Mouse (Mus musculus) cerebellum, adult 11 months (tissue): ENCODE measurements around the gene Gm21149.
"Not testable (repeated sequence)": the region's sequence is repeated elsewhere in the genome, so short reads cannot be mapped to it uniquely, and the experiment has no call there.

Experiments used
- DNase-seq: peaks from one replicate; pipeline ENCODE4 v3.0.0; 2022

Gm21149 gene

DNA sequence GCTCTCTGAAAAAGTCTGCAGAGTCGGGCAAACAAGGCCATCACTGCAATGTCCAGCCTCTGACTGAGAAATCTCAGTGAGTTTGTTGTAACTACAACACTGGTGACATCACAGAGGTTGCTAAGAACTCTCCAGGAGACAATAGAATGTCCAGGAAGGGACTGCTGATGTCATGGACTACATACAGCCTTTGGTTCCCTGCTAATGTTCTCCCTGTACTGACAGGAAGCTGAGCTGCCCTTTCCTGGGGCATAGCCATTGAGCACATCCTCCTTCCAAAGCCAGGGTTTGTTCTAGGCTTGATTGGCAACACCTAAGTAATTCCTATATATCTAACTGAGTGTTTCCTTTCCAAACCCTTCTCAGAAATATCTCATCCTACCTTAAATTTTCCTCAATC is at the start of gene Gm21149:
Gene Gm21149 (minus strand): TSS at position 101 of the 400 bp plus-strand sequence.
- DNase-seq = not testable (repeated sequence)

DNA sequence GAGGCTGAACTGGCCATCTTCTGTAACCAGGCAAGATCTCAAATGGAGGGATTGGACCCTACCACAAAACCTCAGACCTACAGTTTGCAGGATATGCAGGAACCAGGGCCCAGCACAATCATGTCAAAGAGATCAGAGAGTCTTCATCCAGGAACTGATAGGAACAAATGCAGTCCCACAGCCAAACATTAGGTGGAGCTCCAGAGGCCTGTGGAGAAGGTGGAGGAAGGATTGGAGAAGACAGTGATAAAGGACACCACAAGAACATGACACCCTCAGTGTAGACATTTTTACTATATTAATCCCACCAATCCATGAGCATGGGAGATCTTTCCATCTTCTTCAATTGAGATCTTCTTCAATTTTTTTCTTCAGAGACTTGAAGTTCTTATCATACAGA is 46.1 kb upstream of the Gm21149 start:
- DNase-seq = not testable (repeated sequence)

DNA sequence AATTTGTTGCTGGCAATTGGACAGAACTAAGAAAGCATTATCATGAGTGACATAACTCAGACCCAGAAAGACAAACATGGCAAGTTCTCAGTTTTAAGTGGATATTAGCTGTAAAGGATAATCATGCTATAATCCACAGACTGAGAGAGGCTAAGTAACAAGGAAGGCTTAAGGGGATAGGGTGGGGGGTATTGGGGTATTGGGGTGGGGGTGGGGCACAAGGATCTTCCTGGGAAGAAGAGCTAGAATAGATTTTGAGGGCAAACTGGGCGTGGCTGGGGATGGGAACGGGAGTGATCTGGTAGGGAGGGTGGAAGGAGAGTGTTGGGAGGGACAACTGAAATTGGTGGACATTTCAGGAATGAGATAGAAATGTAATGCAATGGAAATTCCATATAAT is 45.7 kb upstream of the Gm21149 start:
- not testable (repeated sequence) for DNase-seq

DNA sequence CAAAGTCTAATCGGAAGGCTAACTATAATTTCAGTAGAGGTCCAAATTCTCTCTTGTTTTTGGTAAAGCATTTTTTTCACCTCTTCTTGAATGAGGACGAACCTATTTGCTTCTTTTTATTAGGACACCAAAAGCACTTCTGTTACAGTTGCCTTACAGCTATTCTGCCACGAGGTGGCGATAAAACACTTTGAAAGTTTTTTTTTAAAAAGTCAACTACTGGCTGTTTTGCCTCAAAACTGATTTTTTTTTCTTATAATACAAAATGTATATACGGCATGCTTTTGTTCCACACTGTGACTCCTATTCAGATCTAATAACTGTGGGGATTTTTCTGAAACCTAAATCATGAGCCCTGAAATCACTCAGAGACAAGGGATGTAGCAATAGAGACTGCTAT is 44.1 kb upstream of the Gm21149 start:
- not testable (repeated sequence) for DNase-seq

DNA sequence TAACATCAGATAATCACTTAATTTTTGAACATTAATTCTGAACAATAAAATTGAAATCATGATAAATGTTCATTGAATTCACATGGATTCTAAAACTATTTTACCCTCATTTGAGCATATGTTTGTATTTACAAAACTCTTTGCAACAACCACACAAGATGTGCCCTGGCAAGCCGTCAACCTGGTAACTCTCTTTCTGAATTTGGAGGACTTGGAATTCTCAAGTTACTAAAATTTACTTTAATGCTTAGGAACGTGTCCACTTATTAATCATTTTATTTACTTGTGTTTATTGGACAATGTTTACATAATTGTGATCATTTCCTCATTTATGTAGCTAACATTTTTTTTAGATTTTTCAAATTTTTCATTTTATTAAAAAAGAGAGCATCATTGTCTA is 40.8 kb upstream of the Gm21149 start:
- DNase-seq = not testable (repeated sequence)

- not testable (repeated sequence) for DNase-seq
These were observed 35.9 kb upstream of the Gm21149 start for GRCm38 (mm10) chr5:15512236-15512635.

DNA sequence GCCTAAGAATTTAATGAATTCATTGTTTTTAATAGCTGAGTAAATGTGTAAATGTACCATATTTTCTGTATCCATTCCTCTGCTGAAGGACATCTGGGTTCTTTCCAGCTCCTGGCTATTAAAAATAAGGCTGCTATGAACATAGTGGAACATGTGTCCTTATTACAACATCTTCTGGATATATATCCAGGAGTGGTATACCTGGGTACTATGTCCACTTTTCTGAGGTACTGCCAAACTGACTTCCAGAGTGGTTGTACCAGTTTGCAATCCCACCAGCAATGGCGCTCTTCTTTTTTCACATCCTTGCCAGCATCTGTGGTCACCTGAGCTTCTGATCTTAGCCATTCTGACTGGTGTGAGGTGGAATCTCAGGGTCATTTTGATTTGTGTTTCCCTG is 33.6 kb upstream of the Gm21149 start:
- DNase-seq = not testable (repeated sequence)

GRCm38 (mm10) chr5:15508460-15509451 is 32.4 kb upstream of the Gm21149 start:
- DNase-seq = not testable (repeated sequence)

- DNase-seq = not testable (repeated sequence)
These were observed 31.6 kb upstream of the Gm21149 start for GRCm38 (mm10) chr5:15507757-15508459.

GRCm38 (mm10) chr5:15507309-15507619 is 30.9 kb upstream of the Gm21149 start:
- no peak for DNase-seq

GRCm38 (mm10) chr5:15506575-15507308 is 30.4 kb upstream of the Gm21149 start:
- DNase-seq = no peak

DNA sequence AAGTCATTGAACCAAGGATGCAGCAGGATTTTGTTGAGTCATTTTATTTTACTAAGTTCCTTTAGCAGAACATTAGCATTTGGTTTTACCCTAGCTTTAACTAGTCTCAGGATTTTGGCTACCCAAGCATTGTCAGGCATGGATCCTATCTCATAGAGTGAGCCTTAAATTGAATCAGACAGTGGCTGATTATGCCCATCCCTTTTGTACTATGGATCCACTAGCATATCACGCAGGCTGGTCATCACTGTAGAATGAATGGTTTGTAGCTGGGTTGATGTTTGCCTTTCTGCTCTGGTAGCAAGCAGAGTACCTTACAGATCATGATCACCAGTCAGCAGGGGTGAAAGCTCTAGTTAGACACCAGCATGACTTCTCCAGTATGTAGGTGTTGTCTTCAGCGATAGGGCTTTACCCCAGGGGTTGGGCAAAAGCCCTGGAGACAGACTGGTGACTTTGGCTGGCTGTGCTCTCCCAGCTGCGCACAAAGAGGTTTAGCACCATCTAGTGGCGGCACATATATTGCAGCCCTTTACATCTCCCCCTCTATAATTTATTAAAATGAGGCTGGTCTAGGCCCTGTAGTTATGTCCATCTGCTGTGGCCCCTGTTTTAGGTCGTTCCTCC is 22.6 kb upstream of the Gm21149 start:
- DNase-seq = not testable (repeated sequence)

- DNase-seq = not testable (repeated sequence)
These were observed 22.0 kb upstream of the Gm21149 start for GRCm38 (mm10) chr5:15498350-15498749.

- DNase-seq = not testable (repeated sequence)
These were observed 14.6 kb upstream of the Gm21149 start for GRCm38 (mm10) chr5:15490934-15491333.

DNA sequence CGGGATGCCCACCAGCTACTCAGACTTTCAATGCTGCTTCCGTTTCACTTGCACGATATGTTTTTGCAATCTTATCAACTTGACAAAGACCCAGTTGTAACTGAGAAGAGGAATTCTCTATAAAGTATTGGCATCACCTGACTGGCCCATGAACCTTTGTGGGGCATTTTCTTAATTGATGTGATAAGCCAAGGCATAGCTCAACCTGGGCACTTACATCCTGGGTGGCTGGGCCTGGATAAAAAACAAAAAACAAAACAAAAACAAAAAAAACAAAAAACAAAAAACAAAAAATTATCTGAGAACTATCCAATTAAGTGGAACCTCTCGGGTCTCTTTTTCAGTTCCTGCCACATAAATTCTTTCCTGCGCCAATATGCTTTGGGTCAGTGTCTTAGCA is 12.4 kb upstream of the Gm21149 start:
- no peak for DNase-seq

DNA sequence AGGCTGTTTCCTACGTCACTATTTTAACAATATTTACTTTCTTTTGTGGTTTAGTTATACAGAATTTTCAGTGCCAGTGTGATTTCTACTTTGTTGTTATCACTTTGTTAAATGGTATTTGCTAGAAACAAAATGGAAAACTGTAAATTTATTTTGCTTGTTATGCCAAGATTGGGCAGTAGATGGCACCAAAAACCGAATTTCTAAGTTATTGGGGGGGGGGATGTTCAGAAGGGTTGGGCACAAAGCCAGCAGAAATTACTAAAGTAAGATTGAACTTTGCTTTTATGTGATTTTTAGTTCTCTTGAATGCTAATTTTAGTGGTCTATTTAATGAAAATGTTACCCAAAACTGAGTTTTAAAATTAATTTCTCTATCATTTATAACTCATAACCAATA is 8.3 kb upstream of the Gm21149 start:
- DNase-seq = not testable (repeated sequence)

- DNase-seq = not testable (repeated sequence)
These were observed 7.3 kb upstream of the Gm21149 start for GRCm38 (mm10) chr5:15483576-15483975.

GRCm38 (mm10) chr5:15482815-15483214 is 6.5 kb upstream of the Gm21149 start:
- peak; percentile 1 for DNase-seq

GRCm38 (mm10) chr5:15470141-15470540 is 6.2 kb downstream of the Gm21149 start:
- DNase-seq = not testable (repeated sequence)

DNA sequence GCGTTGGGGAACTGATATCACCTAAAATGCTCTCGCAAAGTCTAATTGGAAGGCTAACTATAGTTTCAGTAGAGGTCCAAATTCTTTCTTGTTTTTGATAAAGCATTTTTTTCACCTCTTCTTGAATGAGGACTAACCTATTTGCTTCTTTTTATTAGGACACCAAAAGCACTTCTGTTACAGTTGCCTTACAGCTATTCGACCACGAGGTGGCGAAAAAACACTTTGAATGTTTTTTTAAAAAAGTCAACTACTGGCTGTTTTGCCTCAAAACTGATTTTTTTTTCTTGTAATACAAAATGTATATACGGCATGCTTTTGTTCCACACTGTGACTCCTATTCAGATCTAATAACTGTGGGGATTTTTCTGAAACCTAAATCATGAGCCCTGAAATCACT is 8.6 kb downstream of the Gm21149 start:
- DNase-seq = not testable (repeated sequence)

GRCm38 (mm10) chr5:15466218-15466617 is 10.1 kb downstream of the Gm21149 start:
- not testable (repeated sequence) for DNase-seq

DNA sequence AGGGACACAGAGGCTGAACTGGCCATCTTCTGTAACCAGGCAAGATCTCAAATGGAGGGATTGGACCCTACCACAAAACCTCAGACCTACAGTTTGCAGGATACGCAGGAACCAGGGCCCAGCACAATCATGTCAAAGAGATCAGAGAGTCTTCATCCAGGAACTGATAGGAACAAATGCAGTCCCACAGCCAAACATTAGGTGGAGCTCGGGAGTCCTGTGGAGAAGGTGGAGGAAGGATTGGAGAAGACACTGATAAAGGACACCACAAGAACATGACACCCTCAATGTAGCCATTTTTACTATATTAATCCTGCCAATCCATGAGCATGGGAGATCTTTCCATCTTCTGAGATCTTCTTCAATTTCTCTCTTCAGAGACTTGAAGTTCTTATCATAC is 12.8 kb downstream of the Gm21149 start:
- not testable (repeated sequence) for DNase-seq

DNA sequence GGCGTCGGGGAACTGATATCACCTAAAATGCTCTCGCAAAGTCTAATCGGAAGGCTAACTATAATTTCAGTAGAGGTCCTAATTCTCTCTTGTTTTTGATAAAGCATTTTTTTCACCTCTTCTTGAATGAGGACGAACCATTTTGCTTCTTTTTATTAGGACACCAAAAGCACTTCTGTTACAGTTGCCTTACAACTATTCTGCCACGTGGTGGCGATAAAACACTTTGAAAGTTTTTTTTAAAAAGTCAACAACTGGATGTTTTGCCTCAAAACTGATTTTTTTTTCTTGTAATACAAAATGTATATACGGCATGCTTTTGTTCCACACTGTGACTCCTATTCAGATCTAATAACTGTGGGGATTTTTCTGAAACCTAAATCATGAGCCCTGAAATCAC is 14.7 kb downstream of the Gm21149 start:
- not testable (repeated sequence) for DNase-seq
